In the genomic region with DNA sequence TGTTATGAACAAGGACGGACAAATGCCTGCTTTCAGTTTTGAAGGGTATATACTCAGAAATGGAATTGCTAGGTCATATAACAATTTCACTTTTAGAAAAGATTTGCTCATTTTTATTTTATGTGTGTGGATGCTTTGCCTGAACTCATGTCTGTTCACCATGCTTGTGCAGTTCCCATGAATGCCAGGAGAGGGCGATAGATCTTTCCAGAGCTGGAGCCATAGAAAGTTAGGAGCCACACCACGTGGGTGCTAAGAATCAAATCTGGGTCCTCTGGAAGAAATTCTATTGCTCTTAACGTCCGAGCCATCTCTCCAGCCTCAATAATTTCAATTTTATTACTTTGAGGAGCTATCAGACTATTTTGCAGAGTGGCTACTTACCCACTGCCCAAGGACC, we compare ENCODE assay signal across 12 mouse cellular contexts. TPM values are rescaled to one million over a fixed set of nuclear protein-coding genes. Genes with fewer than 3 reads are reported as not detected.
DNase-seq lines count a peak whose midpoint lies in the region; TF ChIP-seq lines count a peak whose summit lies in the region.
"Had no signal": no experiment of that assay in that cellular context is flagged by ENCODE, and none has a peak within 500 bp of the region (broad histone marks: within the 10 kb centered on the region; RNA-seq: fewer than 3 reads in every experiment).

No protein-coding gene starts in this region.

- intact Hi-C loops in heart, postnatal 10 days (cut with DNase I), result no loop called here

- no peaks in the 10 kb centered on the region for H3K4me1 ChIP-seq in cortical plate, adult 2 months (ENCODE audit: control insufficient read depth, insufficient read depth, low read length)

- TF ChIP-seq CTCF in cortical plate, adult 2 months (IDR thresholded peaks at IDR 0.05; ENCODE audit: extremely low read depth, insufficient read depth, low read length), result 0 out of 2 replicates have a peak, but pooled peaks have one; percentile 7

- no peak overlapping the region for H3K27ac ChIP-seq in cortical plate, adult 2 months (ENCODE audit: insufficient read depth, low read length)
- H3K27ac ChIP-seq: kidney, embryonic 15.5 days had no signal

- TF ChIP-seq POLR2A in cortical plate, adult 2 months (IDR thresholded peaks at IDR 0.05; ENCODE audit: extremely low read depth, insufficient read depth, low read length), result no peak

- H3K4me3 ChIP-seq in cortical plate, adult 2 months (ENCODE audit: insufficient read depth, low read length), result no peak overlapping the region
- H3K4me3 ChIP-seq: kidney, embryonic 15.5 days had no signal

- DNase-seq in heart, adult 11 months, result peak; percentile 74
- no peak for DNase-seq in heart, postnatal 10 days
- DNase-seq in right cerebral cortex, postnatal 14 days, result peak; percentile 29
- DNase-seq in right cerebral cortex, adult 18-20 months, result no peak
- peak; percentile 30 to 44 for DNase-seq in thymus, postnatal 36 days
- DNase-seq in left cerebral cortex, adult 9 months (ENCODE audit: low spot score in 2 of 2), result no peak
- no peak for DNase-seq in right cerebral cortex, postnatal 25 days
- DNase-seq: gastrocnemius, postnatal 14 days had no signal

RNA-seq across cellular contexts. Expression of a gene that starts 17.3 kb away (rescaled TPM):
- total RNA-seq in heart, postnatal 10 days (2021), result 10 to 100 TPM; 43.3 to 47.3 TPM
- 24.5 and 26.1 TPM in 2 replicates for polyA plus RNA-seq in cortical plate, adult 2 months (2012; rRNA removed)

RNA-seq across cellular contexts. Expression of a gene that starts 38.3 kb away (rescaled TPM):
- total RNA-seq in heart, postnatal 10 days (2021), result under 1 TPM; 0.17 to 0.22 TPM
- polyA plus RNA-seq in cortical plate, adult 2 months (2012; rRNA removed), result 7.3 and 9.1 TPM in 2 replicates
- total RNA-seq: neutrophil, adult 5-6 weeks had no signal
- polyA plus RNA-seq: liver, embryonic 16.5 days had no signal

Comparison
In these comparisons a context has a peak if more than half of its experiments do, and no peak if none do; other contexts are left out.
1. DNase-seq: peak in heart, adult 11 months (single experiment), right cerebral cortex, postnatal 14 days (single experiment) and thymus, postnatal 36 days (2 of 2); none in heart, postnatal 10 days (0 of 2), right cerebral cortex, adult 18-20 months (single experiment), left cerebral cortex, adult 9 months (0 of 2) and right cerebral cortex, postnatal 25 days (single experiment).